Mouse (Mus musculus) ES-E14 (cell line): ENCODE results near the gene Mgea5.

Experiments
- CHD2 ChIP-seq: IDR thresholded peaks from 2 replicates; pipeline ENCODE4 v1.6.1; 2014; ENCODE audit warnings: mild to moderate bottlenecking, low read depth, low read length, inconsistent platforms
- ZNF384 ChIP-seq: IDR thresholded peaks from 2 replicates; pipeline ENCODE4 v1.6.1; 2012; ENCODE audit warnings: low read depth, low read length, inconsistent platforms

- no peak for TF ChIP-seq ZNF384
- no peak for TF ChIP-seq CHD2
Observed at GRCm38 (mm10) chr19:45736855-45737207, 46.8 kb downstream of the Mgea5 start.
